Mouse (Mus musculus) cerebellum, adult 9-11 months (tissue): Measurements from ENCODE around the gene Gm33815.
"Not testable (repeated sequence)": the region's sequence is repeated elsewhere in the genome, so short reads cannot be mapped to it uniquely, and the experiment has no call there.

Source experiments
- DNase-seq: peaks from one replicate; pipeline ENCODE4 v3.0.0; 2022

Gene Gm33815

GRCm38 (mm10) chrY:69320832-69321231 is at the start of gene Gm33815:
Gene Gm33815, plus strand, starts transcription at chrY:69321132.
- DNase-seq, result not testable (repeated sequence)
